ENCODE assay signal across 18 mouse cellular contexts in genomic region chr15:84981609-84982313, GRCm38 (mm10). TPM values are rescaled to one million over a fixed set of nuclear protein-coding genes. Genes with fewer than 3 reads are reported as not detected.
DNase-seq lines count a peak whose midpoint lies in the region; ATAC-seq and TF ChIP-seq lines count a peak whose summit lies in the region.
"Had no signal": no experiment of that assay in that cellular context is flagged by ENCODE, and none has a peak within 500 bp of the region (broad histone marks: within the 10 kb centered on the region; RNA-seq: fewer than 3 reads in every experiment).

No protein-coding gene starts in this region.

- no peak overlapping the region for H3K4me2 ChIP-seq in forebrain, embryonic 13.5 days
- H3K4me2 ChIP-seq: embryonic facial prominence, embryonic 13.5 days; liver, embryonic 12.5 days; midbrain, embryonic 13.5 days had no signal

- no peaks in the 10 kb centered on the region for H3K27me3 ChIP-seq in forebrain, embryonic 13.5 days
- H3K27me3 ChIP-seq: embryonic facial prominence, embryonic 13.5 days; midbrain, embryonic 13.5 days had no signal

- WGBS in forebrain, embryonic 13.5 days = 90% methylated on average over 9 of the region's 9 CpGs

- ATAC-seq in forebrain, embryonic 13.5 days = no peak
- ATAC-seq: intestine, postnatal 0 days; liver, embryonic 12.5 days; midbrain, embryonic 13.5 days had no signal

- in situ Hi-C loops in ES-E14 (cut with MboI; ENCODE audit: low sequenced_read_pairs in 2 of 2, unreplicated experiment in 2 of 2) = no loop called here

- intact Hi-C loops in left cerebral cortex, adult 2 months (cut with DNase I) = no loop called here
- intact Hi-C loops in left cerebral cortex, postnatal 4 days (cut with DNase I) = no loop called here

- H3K4me1 ChIP-seq in ES-E14 (ENCODE audit: control insufficient read depth in 2 of 2, insufficient read depth in 2 of 2, low read length in 2 of 2, poor library complexity in 1 of 2) = peaks cover 0 to 5% of the 10 kb centered on the region in 2 experiments; a peak in 1 of 4 replicates
- H3K4me1 ChIP-seq in forebrain, embryonic 13.5 days = peaks cover 25% of the 10 kb centered on the region

- H3K9ac ChIP-seq in ES-E14 (ENCODE audit: insufficient read depth, low read depth, low read length, poor library complexity, severe bottlenecking) = no peak overlapping the region
- H3K9ac ChIP-seq in forebrain, embryonic 13.5 days = no peak overlapping the region
- H3K9ac ChIP-seq: embryonic facial prominence, embryonic 13.5 days; liver, embryonic 12.5 days; midbrain, embryonic 13.5 days had no signal

- no peaks in the 10 kb centered on the region for H3K9me3 ChIP-seq in ES-E14 (ENCODE audit: control insufficient read depth, insufficient read depth, low read depth, low read length)
- no peaks in the 10 kb centered on the region for H3K9me3 ChIP-seq in forebrain, embryonic 13.5 days (replicated peaks)
- H3K9me3 ChIP-seq: embryonic facial prominence, embryonic 13.5 days; G1E; hindbrain, embryonic 10.5 days; liver, embryonic 12.5 days; midbrain, embryonic 13.5 days had no signal

- H3K4me3 ChIP-seq in left cerebral cortex, adult 2 months = no peak overlapping the region
- no peak overlapping the region for H3K4me3 ChIP-seq in ES-E14 (ENCODE audit: insufficient read depth in 1 of 2, low read depth in 1 of 2, low read length in 2 of 2, poor library complexity in 1 of 2, severe bottlenecking in 1 of 2)
- no peak overlapping the region for H3K4me3 ChIP-seq in forebrain, embryonic 13.5 days
- H3K4me3 ChIP-seq: embryonic facial prominence, embryonic 13.5 days; hindbrain, embryonic 10.5 days; liver, embryonic 12.5 days; midbrain, embryonic 13.5 days had no signal

- H3K36me3 ChIP-seq in ES-E14 (ENCODE audit: control insufficient read depth, insufficient read depth, low read length, poor library complexity, severe bottlenecking) = no peaks in the 10 kb centered on the region
- H3K36me3 ChIP-seq in forebrain, embryonic 13.5 days (ENCODE audit: poor library complexity, severe bottlenecking) = peaks cover 7% of the 10 kb centered on the region; the same call in 1 of the 2 replicates
- H3K36me3 ChIP-seq: embryonic facial prominence, embryonic 13.5 days; liver, embryonic 12.5 days; midbrain, embryonic 13.5 days had no signal

- peak overlapping the region; percentile 56 for H3K27ac ChIP-seq in left cerebral cortex, adult 2 months
- H3K27ac ChIP-seq in ES-E14 (ENCODE audit: insufficient read depth, low read depth, low read length, poor library complexity, severe bottlenecking) = 0 out of 2 replicates have a peak overlapping the region, but pooled peaks have one; percentile 31
- H3K27ac ChIP-seq in forebrain, embryonic 13.5 days = no peak overlapping the region
- H3K27ac ChIP-seq: embryonic facial prominence, embryonic 13.5 days; hindbrain, embryonic 10.5 days; liver, embryonic 12.5 days; midbrain, embryonic 13.5 days had no signal

- TF ChIP-seq CTCF in left cerebral cortex, adult 2 months (IDR thresholded peaks at IDR 0.05) = no peak

- peak; percentile 65 for DNase-seq in gastrocnemius, adult 18-20 months (ENCODE audit: low spot score)
- DNase-seq in gastrocnemius, postnatal 25 days = no peak
- no peak for DNase-seq in left cerebral cortex, adult 2 months (ENCODE audit: extremely low spot score in 1 of 2, low spot score in 2 of 2)
- DNase-seq in left cerebral cortex, postnatal 4 days = no peak
- no peak for DNase-seq in ES-E14 (ENCODE audit: low read depth, low spot score)
- DNase-seq in lung, postnatal 14 days = peak; percentile 53
- no peak for DNase-seq in urinary bladder, postnatal 10 days (ENCODE audit: low spot score)
- DNase-seq: cerebellum, adult 9-11 months; gastrocnemius, postnatal 10 days had no signal

TF ChIP-seq in ES-E14, 5 proteins besides CTCF, POLR2A, EP300 and RAD21:
- no peak for TF ChIP-seq MAFK (IDR thresholded peaks at IDR 0.05; ENCODE audit: insufficient read depth, low read depth, low read length)
- no peak for TF ChIP-seq ZC3H11A (IDR thresholded peaks at IDR 0.05; ENCODE audit: borderline replicate concordance, low read depth, low read length)
- TF ChIP-seq CHD2 (IDR thresholded peaks at IDR 0.05; ENCODE audit: low read depth, low read length) = no peak
- no peak for TF ChIP-seq HCFC1 (IDR thresholded peaks at IDR 0.05; ENCODE audit: borderline replicate concordance, insufficient read depth, low read length)
- no peak for TF ChIP-seq ZNF384 (IDR thresholded peaks at IDR 0.05; ENCODE audit: low read depth, low read length)

RNA-seq across cellular contexts. Expression of gene 5031439G07Rik, which starts 6.6 kb away (rescaled TPM):
- total RNA-seq in gastrocnemius, adult 18-20 months (2021) = 10 to 100 TPM; 79.2 to 99.4 TPM
- 10 to 100 TPM; 38.9 to 56.7 TPM for total RNA-seq in gastrocnemius, postnatal 25 days (2021)
- total RNA-seq in left cerebral cortex, adult 2 months (2021) = 10 to 100 TPM; 72.8 to 94.8 TPM
- 100 to 1,000 TPM; 134 to 161 TPM for total RNA-seq in left cerebral cortex, postnatal 4 days (2021)
- 16.0 and 18.4 TPM in 2 replicates for total RNA-seq in ES-E14 (2012; rRNA removed)
- polyA plus RNA-seq in forebrain, embryonic 13.5 days (2015; fragmentation: Nextera tagmentation; extraction: Ambion mirVana) = 14.1 and 14.7 TPM in 2 replicates

RNA-seq across cellular contexts. Expression of gene Upk3a, which starts 35.2 kb away (rescaled TPM):
- not detected for total RNA-seq in gastrocnemius, adult 18-20 months (2021)
- total RNA-seq in gastrocnemius, postnatal 25 days (2021) = not detected
- total RNA-seq in left cerebral cortex, adult 2 months (2021) = not detected
- under 1 TPM in 1 of 2 experiments, not detected in 1; 0.48 TPM for total RNA-seq in left cerebral cortex, postnatal 4 days (2021)
- total RNA-seq in ES-E14 (2012; rRNA removed) = 0.18 TPM in 1 of 2 replicates, not detected in the other
- 0.15 and 0.59 TPM in 2 replicates for polyA plus RNA-seq in forebrain, embryonic 13.5 days (2015; fragmentation: Nextera tagmentation; extraction: Ambion mirVana)
- total RNA-seq: G1E; gastrocnemius, postnatal 10 days had no signal
- polyA plus RNA-seq: forebrain, embryonic 11.5 days; G1E; liver, embryonic 12.5 days; neural tube, embryonic 11.5 days had no signal

RNA-seq across cellular contexts. Expression of gene Fam118a, which starts 47.0 kb away (rescaled TPM):
- total RNA-seq in gastrocnemius, adult 18-20 months (2021) = 1 to 10 TPM; 3.9 to 4.5 TPM
- 1 to 10 TPM; 3.9 to 4.1 TPM for total RNA-seq in gastrocnemius, postnatal 25 days (2021)
- total RNA-seq in left cerebral cortex, adult 2 months (2021) = 10 to 100 TPM; 24.4 to 25.3 TPM
- total RNA-seq in left cerebral cortex, postnatal 4 days (2021) = 10 to 100 TPM; 28.3 to 31.7 TPM
- 20.9 and 31.5 TPM in 2 replicates for total RNA-seq in ES-E14 (2012; rRNA removed)
- 20.8 and 24.1 TPM in 2 replicates for polyA plus RNA-seq in forebrain, embryonic 13.5 days (2015; fragmentation: Nextera tagmentation; extraction: Ambion mirVana)

RNA-seq across cellular contexts. Expression of gene Nup50, which starts 58.5 kb away (rescaled TPM):
- total RNA-seq in gastrocnemius, adult 18-20 months (2021) = 10 to 100 TPM; 12.8 to 15.6 TPM
- 10 to 100 TPM; 13.3 TPM for total RNA-seq in gastrocnemius, postnatal 25 days (2021)
- total RNA-seq in left cerebral cortex, adult 2 months (2021) = 10 to 100 TPM; 32.0 to 33.2 TPM
- 10 to 100 TPM; 30.5 to 33.9 TPM for total RNA-seq in left cerebral cortex, postnatal 4 days (2021)
- total RNA-seq in ES-E14 (2012; rRNA removed) = 46.9 and 71.4 TPM in 2 replicates
- 41.9 and 44.7 TPM in 2 replicates for polyA plus RNA-seq in forebrain, embryonic 13.5 days (2015; fragmentation: Nextera tagmentation; extraction: Ambion mirVana)

Comparison
In these comparisons a context has a peak if more than half of its experiments do, and no peak if none do; other contexts are left out.
1. DNase-seq: peak in gastrocnemius, adult 18-20 months (single experiment) and lung, postnatal 14 days (single experiment); none in gastrocnemius, postnatal 25 days (single experiment), left cerebral cortex, adult 2 months (0 of 2), left cerebral cortex, postnatal 4 days (single experiment), ES-E14 (single experiment) and urinary bladder, postnatal 10 days (single experiment).